Mouse (Mus musculus) lung, adult 2 months (tissue): ENCODE data around the gene Rnf152. TPM values are rescaled to one million over a fixed set of nuclear protein-coding genes. Genes with fewer than 3 reads are reported as not detected.

Source experiments
- DNase-seq: peaks from one replicate; pipeline ENCODE4 v3.0.0; 2022
- H3K4me1 ChIP-seq: fragments of 200-500 bp; 2 replicates; pipeline ENCODE4 v1.6.1; 2011; ENCODE audit warnings: low read length; ENCODE audit not compliant: control insufficient read depth, insufficient read depth
- H3K4me3 ChIP-seq: fragments of 200-500 bp; replicated peaks from 2 replicates; pipeline ENCODE3; 2011; ENCODE audit warnings: low read depth, mild to moderate bottlenecking, control low read depth, low read length; ENCODE audit errors: extremely low read depth
- CTCF ChIP-seq: fragments of 200-500 bp; IDR thresholded peaks from 2 replicates; pipeline ENCODE4 v1.5.1; 2011; ENCODE audit warnings: mild to moderate bottlenecking, low read length, control low read depth; ENCODE audit not compliant: insufficient read depth
- POLR2A ChIP-seq: fragments of 200-500 bp; IDR thresholded peaks from 2 replicates; pipeline ENCODE4 v1.6.1; 2011; ENCODE audit warnings: low read depth, mild to moderate bottlenecking, control low read depth, low read length, borderline replicate concordance; ENCODE audit errors: extremely low read depth
- WGBS: fragments of 180-500 bp; shearing (Covaris S2); methylation state at CpG from one replicate; pipeline ENCODE4 v1.1.7; 2018; 5-methylcytosine and 5-hydroxymethylcytosine counted together
- polyA plus RNA-seq: library from polyadenylated mRNA; depleted of rRNA; stranded (reverse); fragments of >200 nt; gene quantifications from 2 replicates; pipeline ENCODE4 v1.2.3, GENCODE M21; 2012; rRNA removed

The Rnf152 gene
- polyA plus RNA-seq, result 0.25 and 0.50 TPM in 2 replicates

DNA sequence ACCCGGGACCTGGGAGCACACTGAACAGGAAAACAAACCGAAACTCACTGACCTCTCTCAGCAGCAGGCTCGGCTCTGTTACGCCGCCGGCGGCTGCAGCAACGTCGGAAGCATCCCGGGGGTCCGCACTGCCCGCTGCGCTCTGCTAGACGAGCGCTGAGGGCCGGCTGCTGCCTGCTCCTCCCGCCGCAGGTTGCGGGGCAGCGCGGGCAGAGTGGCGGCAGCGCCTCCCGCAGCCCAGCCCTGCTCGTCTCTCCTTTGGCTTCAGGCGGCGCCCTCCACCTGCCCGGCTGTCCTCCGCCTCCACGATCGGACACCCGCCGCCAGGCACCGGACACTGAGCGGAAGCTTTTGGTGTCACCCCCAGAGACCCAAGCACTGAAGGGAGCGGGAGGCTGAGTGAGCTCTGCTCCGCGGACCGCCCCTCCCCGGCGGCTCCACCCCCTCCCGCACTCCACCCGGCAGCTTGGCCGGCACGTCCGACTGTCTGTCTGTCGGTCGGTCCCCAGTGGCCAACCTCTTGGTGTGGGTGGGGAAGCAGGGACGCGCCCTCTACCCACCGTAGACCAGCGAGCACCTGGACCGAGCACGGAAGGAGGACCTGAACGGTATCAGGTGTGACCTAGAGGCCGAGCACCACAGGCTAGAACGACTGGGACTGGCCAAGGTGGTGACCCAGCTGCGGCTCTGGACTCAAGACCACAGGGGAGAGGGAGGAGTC, at the start of gene Rnf152:
Gene Rnf152 (minus strand): TSS at position 420 of the 721 bp plus-strand sequence.
- no peak for TF ChIP-seq POLR2A
- TF ChIP-seq CTCF, result no peak
- Histone ChIP-seq H3K4me3 (peak within 1 kb of the TSS; percentile 69), H3K4me1 (no peaks in the 10 kb centered on the region)
- under 1% methylated on average over 57 of the region's 58 CpGs for WGBS
- DNase-seq, result peak; percentile 52

DNA sequence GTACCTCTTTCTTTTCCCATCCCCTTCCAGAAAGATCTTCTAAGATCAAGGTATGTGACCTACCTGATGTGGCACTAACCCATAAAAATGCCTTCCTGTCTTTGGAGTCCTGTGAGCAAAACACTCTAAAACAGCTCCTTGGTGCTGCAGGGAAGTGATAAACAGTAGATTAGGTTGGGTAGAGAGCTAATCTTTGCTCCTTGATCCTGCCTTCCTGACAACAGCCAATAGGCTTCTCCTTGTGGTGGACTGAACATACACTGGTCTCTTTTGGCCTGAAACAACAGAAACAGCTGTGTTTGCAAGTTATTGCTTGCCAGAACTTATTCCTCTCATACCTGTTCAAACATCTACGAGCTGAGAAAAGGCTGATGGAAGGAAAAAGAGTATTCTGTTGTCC, 46.3 kb upstream of the Rnf152 start:
- 49% methylated on average over 1 of the region's 1 CpGs for WGBS
- no peak for DNase-seq
- TF ChIP-seq POLR2A (no peak), CTCF (no peak)
- Histone ChIP-seq H3K4me1 (no peaks in the 10 kb centered on the region), H3K4me3 (no peak overlapping the region)

DNA sequence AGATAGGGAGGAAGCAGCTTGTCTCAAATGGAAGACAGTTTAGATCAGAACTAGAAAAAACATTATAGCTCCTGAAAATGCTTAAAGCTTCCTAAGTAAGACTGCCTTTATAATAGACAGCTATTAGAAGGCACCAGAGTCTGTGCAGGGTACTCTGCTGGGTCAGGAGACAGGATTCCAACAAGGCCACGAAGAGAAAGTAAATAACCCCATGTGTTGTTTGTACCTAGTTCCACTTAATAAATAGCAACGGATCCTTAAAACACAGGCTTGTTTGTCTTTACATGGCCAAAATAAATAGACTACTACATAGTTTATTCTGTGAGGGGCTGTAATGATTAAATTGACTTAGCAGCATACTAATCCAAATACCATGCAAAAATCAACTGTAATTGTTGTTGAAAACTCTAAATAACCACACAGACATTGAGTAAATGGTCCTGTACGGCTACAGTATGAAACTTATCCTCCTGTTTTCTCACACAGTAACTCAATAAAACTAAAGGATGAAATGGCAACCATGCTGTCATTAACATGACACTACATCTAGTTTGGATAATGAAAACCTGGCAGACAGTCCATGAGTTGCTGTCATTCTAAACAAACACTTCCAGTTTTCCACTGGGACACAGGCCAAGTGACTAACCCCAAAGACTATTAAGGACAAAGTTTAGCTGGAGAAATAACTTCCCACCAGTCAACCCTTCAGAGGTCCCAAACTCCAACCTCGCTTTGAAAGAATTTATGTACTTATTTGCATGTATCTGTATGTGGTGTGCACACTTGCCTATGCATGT, 27.8 kb upstream of the Rnf152 start:
- peaks cover 9% of the 10 kb centered on the region for H3K4me1 ChIP-seq
- H3K4me3 ChIP-seq, result no peak overlapping the region
- TF ChIP-seq POLR2A (no peak), CTCF (no peak)
- WGBS, result 26% methylated on average over 4 of the region's 4 CpGs
- DNase-seq, result no peak

DNA sequence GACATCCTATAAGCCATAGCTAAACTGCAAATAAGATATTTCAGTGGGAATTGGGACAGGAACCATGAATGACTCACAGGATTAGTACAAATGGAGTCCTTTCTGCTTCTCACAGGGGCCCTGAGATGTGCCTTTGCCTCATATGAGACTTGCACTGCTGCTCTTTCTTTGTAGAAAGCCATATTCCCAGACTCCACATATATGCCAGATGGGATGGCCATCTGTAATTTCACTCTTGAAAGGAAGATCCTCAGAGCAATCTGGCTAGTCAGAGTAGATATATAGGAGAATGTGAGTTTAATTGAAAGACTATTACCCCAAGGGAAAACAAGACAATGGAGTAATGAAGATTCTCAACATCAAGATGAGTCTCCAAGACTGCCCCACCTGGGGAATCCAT, 21.0 kb upstream of the Rnf152 start:
- no peak for TF ChIP-seq POLR2A

DNA sequence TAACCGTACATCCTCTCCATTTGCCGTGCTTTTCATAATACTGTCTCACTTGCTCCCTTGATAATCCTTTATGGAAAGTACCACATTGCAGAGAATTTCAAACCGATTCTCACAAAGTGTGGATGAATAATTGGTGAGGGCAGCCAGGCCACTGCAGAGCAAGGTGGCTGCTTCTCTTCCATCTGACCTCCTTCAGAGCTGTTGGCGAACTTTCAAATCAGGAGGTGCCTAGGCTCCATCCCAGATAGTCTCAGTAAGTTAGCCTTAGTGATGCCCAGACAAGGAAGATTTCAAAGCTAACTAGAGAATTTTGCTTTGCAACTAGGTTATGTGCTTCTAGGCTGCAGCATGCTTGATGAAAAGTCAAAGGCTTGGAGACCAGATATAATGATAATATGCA, 18.1 kb upstream of the Rnf152 start:
- 91% methylated on average over 4 of the region's 4 CpGs for WGBS

More for the DNA sequence above, 21.0 kb upstream of the Rnf152 start:
- no peaks in the 10 kb centered on the region for H3K4me1 ChIP-seq
- no peak for DNase-seq
- H3K4me3 ChIP-seq, result no peak overlapping the region

DNA sequence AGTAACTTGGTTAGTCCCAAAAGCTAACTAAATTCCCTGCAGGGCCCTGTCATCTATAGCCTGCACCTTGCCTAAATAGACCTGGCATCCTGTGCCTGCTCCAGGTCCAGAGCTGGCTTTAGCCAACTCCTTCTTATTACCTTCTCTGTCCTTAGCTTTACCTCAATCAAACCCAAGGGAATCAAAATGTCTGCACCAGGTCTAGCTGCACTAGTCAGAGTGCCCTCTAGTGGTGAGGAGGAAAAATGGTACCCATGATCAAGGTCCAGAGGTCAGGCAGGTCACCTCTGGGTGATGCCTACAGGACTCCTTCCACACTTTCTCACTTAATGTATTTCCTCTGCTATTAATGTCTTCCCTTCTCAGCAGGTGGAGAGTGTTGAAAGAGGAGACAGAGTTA, 6.2 kb upstream of the Rnf152 start:
- no peak overlapping the region for H3K4me3 ChIP-seq
- TF ChIP-seq POLR2A (no peak), CTCF (peak; percentile 74)
- DNase-seq, result no peak
- H3K4me1 ChIP-seq, result no peaks in the 10 kb centered on the region

More for the DNA sequence above, 18.1 kb upstream of the Rnf152 start:
- no peak for DNase-seq
- no peaks in the 10 kb centered on the region for H3K4me1 ChIP-seq
- H3K4me3 ChIP-seq, result no peak overlapping the region
- TF ChIP-seq POLR2A (no peak), CTCF (no peak)

DNA sequence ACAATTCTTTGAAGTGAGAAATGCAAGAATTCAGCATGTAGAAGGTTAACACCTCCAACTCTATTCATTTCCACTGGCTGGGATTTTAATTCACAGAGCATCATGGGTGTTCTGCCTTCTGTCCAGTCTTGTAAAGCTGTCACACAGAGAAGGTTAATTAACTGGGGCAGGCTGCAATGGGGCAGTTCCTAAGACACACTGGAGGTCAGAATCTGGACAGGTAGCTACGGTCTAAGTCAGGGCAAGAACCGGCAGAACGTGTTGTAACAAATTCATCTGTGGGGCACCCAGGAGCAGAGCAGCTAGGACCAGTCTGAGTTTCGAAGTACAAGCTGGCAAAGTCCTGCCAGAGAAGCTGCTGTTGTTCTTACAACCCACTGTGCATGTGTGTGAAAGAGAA, 2.4 kb upstream of the Rnf152 start:
- TF ChIP-seq POLR2A (no peak), CTCF (no peak)
- DNase-seq, result no peak
- no peak overlapping the region for H3K4me3 ChIP-seq
- 81% methylated on average over 4 of the region's 4 CpGs for WGBS
- H3K4me1 ChIP-seq, result no peaks in the 10 kb centered on the region

DNA sequence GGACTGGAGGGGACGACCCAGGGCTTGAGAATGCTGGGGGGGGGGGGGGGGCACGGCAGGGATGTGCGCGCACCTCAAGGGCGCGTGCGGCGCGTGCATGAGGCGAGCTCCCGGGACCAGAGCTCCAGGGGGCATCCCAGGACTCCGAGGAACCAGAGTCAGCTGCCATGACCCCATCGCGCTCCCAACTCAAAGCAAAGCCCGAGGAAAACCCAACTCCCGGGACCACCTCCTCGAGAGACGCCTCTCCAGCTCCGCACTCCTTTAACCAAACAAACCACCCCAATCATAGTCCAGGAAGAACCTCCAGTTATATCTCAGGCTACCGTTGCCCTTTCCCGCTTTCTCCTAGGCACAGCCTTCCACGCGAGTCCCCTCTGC, 610 bp downstream of the Rnf152 start:
- TF ChIP-seq CTCF, result no peak
- TF ChIP-seq POLR2A, result no peak
- Histone ChIP-seq H3K4me3 (peak overlapping the region; percentile 69), H3K4me1 (no peaks in the 10 kb centered on the region)
- DNase-seq, result no peak
- 0% methylated on average over 22 of the region's 23 CpGs for WGBS

DNA sequence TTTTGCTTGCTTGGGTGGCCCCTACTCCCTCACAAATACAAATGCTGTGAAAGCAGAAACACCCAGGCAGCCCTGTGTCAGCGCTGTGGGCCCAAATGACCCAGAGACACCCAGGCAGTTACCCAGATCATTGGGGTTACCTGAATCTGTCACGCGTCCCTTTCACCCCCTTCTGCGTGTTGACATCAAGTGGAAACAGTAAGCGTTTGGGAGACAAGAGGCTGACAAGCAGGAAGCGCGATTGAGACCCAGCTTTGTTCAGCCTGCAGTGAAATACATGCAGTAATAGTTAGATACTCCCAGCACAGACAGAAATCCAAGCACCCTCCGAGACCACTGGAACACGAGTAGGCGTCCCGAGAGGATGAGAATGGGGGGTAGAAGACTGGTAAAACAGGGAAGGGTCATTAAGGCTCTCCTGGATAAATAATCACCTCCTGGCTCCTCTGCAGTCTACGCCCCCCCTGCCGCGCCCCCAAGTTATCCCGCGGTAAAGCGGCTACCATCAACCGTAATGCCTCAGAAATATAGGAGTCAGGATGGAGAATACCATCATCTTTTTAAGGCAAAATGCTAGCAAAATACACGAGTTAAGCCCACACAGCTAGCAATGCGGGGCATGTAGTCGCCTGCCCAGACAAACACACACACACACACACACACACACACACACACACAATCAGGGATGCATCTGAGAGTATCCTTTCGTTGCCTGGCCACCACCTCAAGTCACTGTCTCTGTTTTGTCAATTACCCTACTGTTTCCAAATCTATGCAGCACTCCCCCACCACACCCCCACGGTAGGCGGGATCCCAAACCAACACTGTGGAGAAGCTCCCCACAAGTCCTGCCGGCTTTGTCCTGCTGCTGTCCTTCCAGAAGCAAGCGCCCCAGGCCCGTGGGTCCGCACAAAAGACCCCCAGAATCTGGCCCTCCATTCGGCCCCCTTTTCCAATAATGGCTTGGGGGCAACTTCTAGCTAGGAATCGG, 1.3 kb downstream of the Rnf152 start:
- TF ChIP-seq CTCF, result no peak
- TF ChIP-seq POLR2A, result no peak
- Histone ChIP-seq H3K4me1 (no peaks in the 10 kb centered on the region), H3K4me3 (peak overlapping the region; percentile 69)
- peak; percentile 12 for DNase-seq
- WGBS, result 13% methylated on average over 30 of the region's 30 CpGs

DNA sequence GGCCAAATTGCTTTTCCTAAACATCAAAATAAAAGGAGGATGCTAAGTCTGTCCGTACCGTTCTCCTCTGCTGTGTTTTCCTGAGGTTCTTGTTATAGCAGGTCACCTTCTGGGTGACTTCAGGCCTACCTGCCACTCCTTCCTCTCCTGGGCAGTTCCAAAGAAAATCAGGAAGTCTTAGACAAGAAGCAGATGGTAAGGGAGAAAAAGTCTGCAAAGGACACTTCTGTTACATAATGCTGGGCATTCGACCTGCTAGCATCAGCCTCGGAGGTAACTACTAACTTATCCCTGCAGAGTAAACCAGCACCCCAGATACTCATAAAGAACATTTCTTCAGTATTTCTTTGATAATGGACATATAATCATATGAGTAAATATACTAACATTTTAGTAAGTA, 4.7 kb downstream of the Rnf152 start:
- no peak overlapping the region for H3K4me3 ChIP-seq
- 92% methylated on average over 4 of the region's 4 CpGs for WGBS
- H3K4me1 ChIP-seq, result no peaks in the 10 kb centered on the region
- no peak for DNase-seq
- TF ChIP-seq CTCF (no peak), POLR2A (no peak)
